Mouse (Mus musculus) intestine, embryonic 16.5 days (tissue): ENCODE measurements around the gene Arhgef38. TPM values are rescaled to one million over a fixed set of nuclear protein-coding genes. Genes with fewer than 3 reads are reported as not detected.
A peak's percentile ranks its signal among the peaks of the same experiment; 100 is the strongest.

Experiments used
- ATAC-seq: fragments of 200-750 bp; cut with Nextera tagmentation; 2 replicates; pipeline ENCODE4 v1.8.0; 2017; ENCODE audit warnings: moderate TSS enrichment, moderate library complexity
- H3K27ac ChIP-seq: fragments of 300-500 bp; sonication (generic); 2 replicates; pipeline ENCODE4 v1.5.1; 2014; ENCODE audit warnings: mild to moderate bottlenecking, low read length
- H3K27me3 ChIP-seq: fragments of 300-500 bp; sonication (generic); replicated peaks from 2 replicates; pipeline ENCODE4 v1.6.1; 2014; ENCODE audit warnings: low read length, control low read depth, mixed read lengths; ENCODE audit not compliant: control insufficient read depth, insufficient read depth
- H3K36me3 ChIP-seq: fragments of 300-500 bp; sonication (generic); 2 replicates; pipeline ENCODE4 v1.6.1; 2014; ENCODE audit warnings: low read length, control low read depth; ENCODE audit not compliant: control insufficient read depth, insufficient read depth
- H3K4me1 ChIP-seq: fragments of 300-500 bp; sonication (generic); 2 replicates; pipeline ENCODE4 v1.6.1; 2014; ENCODE audit warnings: low read length, control low read depth, mixed read lengths; ENCODE audit not compliant: control insufficient read depth, insufficient read depth
- H3K4me2 ChIP-seq: fragments of 300-500 bp; sonication (generic); 2 replicates; pipeline ENCODE4 v1.6.1; 2014; ENCODE audit warnings: low read depth, low read length, control low read depth
- H3K4me3 ChIP-seq: fragments of 300-500 bp; sonication (generic); 2 replicates; pipeline ENCODE4 v1.5.1; 2014; ENCODE audit warnings: mild to moderate bottlenecking, low read length
- H3K9ac ChIP-seq: fragments of 300-500 bp; sonication (generic); 2 replicates; pipeline ENCODE4 v1.6.1; 2014; ENCODE audit warnings: low read depth, low read length
- H3K9me3 ChIP-seq: fragments of 300-500 bp; sonication (generic); 2 replicates; pipeline ENCODE4 v1.6.1; 2016; ENCODE audit warnings: low read length, control low read depth; ENCODE audit not compliant: control insufficient read depth
- WGBS: fragments of 180-500 bp; shearing (Covaris S2); extraction: QIAGEN DNeasy Blood & Tissue Kit; methylation state at CpG from one replicate; pipeline ENCODE4 v1.1.7; 2014; 5-methylcytosine and 5-hydroxymethylcytosine counted together
- polyA plus RNA-seq: library from polyadenylated mRNA; unstranded; fragments of >200 nt; fragmentation: Nextera tagmentation; extraction: Ambion mirVana; gene quantifications from 2 replicates; pipeline ENCODE4 v1.2.1, GENCODE M21; 2015

Gene Arhgef38
- polyA plus RNA-seq, 1 experiment from 2014 or later: 3.2 TPM

DNA sequence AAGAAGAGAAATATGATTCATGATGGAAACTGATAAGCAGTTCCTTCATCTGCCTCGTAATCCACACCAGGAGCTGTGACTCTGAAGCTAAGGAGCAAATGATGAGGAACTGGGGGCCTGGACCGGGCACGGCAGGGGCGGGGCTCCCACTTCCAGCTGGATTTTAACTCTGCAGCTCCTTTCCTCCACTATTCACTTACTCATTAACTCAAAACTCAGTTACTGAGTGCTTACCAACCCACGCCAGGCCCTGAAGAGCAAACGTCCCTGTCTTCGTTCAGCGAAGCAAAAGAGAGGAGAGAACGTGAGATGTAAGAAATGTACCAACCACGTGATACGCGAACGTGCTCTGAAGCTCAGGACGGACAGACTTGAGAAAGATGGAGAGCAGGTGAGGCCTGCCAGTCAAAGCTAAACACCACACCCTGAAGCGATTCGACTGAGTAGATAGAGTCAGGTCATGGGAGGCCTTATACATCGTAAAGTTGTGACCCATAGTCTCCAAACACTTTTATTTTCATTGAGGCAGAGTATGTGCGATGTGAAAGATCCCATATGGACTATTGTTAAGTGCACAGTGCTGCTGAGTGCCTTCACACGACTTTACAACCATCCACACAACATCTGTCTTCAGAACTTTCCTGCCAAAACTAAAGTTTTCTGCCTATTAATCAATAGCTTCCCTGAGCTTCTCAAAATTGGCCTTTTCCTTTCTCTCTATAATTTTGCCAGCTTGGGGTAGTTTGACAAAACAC lies 7.3 kb downstream of the Arhgef38 start:
- 58% methylated on average over 19 of the region's 19 CpGs for WGBS
- no peaks in the 10 kb centered on the region for H3K36me3 ChIP-seq
- no peak overlapping the region for H3K27ac ChIP-seq
- peak; percentile 62 for ATAC-seq
- H3K9me3 ChIP-seq: no peaks in the 10 kb centered on the region
- peak overlapping the region; percentile 37 for H3K4me2 ChIP-seq
- no peaks in the 10 kb centered on the region for H3K27me3 ChIP-seq
- H3K9ac ChIP-seq: no peak overlapping the region
- no peak overlapping the region for H3K4me3 ChIP-seq
- 0 out of 2 replicates have a peak, but pooled peaks cover 3% of the 10 kb centered on the region for H3K4me1 ChIP-seq

DNA sequence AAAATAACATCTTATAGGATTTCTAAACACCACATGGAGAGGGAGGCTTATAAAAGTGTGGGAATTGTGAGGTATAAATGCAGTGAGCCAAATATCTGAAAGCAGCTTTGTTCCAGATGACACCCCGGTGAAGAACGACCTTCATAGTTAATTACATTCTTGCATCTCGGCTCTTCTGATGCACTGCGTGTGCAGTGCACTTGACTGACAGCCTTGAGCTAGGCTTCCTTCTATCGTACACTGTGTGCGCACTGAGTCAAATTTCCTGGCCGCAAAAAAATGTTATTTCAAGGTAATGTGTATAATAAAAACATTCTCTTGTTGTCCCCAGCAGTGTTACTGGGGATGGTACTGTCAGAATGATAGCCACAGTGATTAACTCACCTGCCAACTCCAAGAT lies 16.2 kb downstream of the Arhgef38 start:
- no peak overlapping the region for H3K9ac ChIP-seq
- H3K4me2 ChIP-seq: no peak overlapping the region
- no peak overlapping the region for H3K27ac ChIP-seq
- no peaks in the 10 kb centered on the region for H3K27me3 ChIP-seq
- H3K36me3 ChIP-seq: no peaks in the 10 kb centered on the region
- H3K9me3 ChIP-seq: no peaks in the 10 kb centered on the region
- H3K4me3 ChIP-seq: no peak overlapping the region
- 66% methylated on average over 7 of the region's 7 CpGs for WGBS
- no peak for ATAC-seq
- no peaks in the 10 kb centered on the region for H3K4me1 ChIP-seq

DNA sequence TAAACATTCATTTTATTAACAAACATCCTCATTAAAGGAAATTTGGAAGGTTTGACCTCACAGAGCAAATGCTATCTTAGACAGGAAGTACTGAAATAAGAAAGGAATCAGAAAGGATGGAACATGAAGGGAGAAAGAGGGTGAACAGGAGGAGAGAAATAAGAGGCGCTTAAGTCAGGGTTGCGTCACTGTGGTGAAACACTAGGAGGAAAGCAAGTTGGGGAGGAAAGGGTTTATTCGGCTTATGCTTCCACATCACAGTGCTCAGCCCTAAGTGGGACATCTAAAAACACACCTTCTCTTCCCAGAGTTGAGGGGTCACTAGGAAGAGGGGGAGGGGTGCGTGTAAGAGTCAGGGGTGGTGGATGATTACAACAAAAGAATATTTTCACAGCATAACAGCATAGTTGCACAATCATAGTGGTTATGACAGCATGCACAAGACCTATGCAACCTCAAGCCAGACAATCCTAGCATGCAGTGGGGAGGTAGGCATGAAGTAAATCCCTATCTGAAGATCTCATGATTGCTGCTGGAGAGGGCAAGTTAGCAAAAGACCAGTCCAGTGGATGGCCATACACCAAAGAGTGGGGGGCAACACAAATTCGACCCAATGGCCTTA lies 19.4 kb downstream of the Arhgef38 start:
- H3K4me1 ChIP-seq: 0 out of 2 replicates have a peak, but pooled peaks cover 3% of the 10 kb centered on the region
- WGBS: 89% methylated on average over 5 of the region's 5 CpGs
- H3K4me2 ChIP-seq: no peak overlapping the region
- H3K9ac ChIP-seq: no peak overlapping the region
- H3K9me3 ChIP-seq: no peaks in the 10 kb centered on the region
- ATAC-seq: no peak
- no peaks in the 10 kb centered on the region for H3K36me3 ChIP-seq
- no peak overlapping the region for H3K4me3 ChIP-seq
- no peak overlapping the region for H3K27ac ChIP-seq
- H3K27me3 ChIP-seq: no peaks in the 10 kb centered on the region

DNA sequence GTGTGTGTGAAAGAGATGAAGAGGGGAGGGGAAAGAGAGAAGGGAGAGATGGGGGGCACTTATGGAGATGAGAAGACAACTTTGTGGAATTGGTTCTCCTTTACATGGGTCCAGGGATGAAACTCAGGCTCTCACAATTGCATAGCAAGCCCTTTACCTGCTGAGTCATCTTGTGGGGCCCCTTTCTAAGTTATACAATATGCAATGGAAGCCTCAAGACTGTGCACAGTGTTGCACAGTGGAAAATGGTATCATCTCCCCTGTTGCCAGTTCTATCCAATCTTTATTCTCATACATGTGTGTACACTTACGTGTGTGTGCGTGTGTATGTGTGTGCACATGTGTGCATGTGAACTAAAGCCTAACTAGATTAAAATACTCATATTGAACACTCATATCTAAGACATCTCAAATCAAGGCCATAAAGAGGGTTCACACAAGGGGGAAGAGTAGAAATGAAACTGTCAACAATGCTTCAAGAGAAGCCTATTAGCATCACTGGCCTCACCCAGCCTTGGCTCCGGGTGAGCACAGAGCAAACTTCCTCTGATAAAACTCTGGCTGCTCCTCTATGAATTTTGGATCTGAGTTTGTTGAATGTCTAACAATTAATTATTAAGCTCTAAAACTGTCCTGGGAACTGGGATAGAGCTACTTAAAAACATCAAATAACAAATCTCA lies 21.2 kb downstream of the Arhgef38 start:
- Histone ChIP-seq H3K27me3 (no peaks in the 10 kb centered on the region), H3K4me3 (no peak overlapping the region), H3K4me1 (0 out of 2 replicates have a peak, but pooled peaks cover 3% of the 10 kb centered on the region), H3K36me3 (no peaks in the 10 kb centered on the region), H3K9ac (no peak overlapping the region), H3K9me3 (no peaks in the 10 kb centered on the region), H3K4me2 (no peak overlapping the region), H3K27ac (no peak overlapping the region)
- WGBS: 78% methylated on average over 3 of the region's 3 CpGs
- peak; percentile 69 for ATAC-seq

DNA sequence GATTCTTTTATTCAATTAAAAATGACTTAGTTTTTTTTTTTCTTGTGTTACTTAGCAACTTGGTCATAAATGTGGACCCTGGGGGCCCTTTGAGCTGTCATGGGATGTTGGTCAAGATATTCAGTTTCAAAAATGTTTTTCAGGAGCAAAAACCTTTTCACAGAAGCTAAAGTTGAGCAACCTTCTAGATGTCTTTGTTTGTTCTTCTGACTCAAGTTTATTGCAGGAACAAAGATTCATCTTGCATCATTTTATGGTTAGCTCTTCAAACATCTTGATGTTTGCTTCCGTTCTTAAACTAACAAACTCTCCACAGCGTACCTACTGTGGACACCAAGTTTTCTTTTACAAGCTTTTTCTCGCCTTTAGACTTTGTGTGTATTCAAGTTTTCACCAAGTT lies 23.4 kb downstream of the Arhgef38 start:
- peak overlapping the region; percentile 70 for H3K27ac ChIP-seq
- WGBS: 57% methylated on average over 3 of the region's 3 CpGs
- peak; percentile 89 for ATAC-seq

DNA sequence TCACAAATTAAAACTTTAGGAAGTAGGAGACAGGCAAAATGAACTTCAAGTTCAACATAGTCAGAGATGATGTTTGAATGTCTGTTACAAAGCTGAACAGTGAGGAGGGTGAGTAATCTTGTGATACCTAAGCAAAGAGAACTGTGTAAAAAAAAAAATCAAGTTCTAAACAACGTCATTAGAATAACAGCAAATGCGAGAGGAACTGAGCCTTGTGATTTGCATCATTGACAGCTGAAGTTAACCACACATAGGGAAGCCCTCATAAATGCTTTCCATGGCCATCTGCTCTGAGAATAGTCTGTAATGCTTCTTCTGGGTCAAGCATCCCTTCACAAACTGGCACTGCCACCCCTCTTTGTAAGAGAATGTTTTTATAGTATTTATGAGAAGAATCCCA lies 31.0 kb downstream of the Arhgef38 start:
- H3K4me1 ChIP-seq: no peaks in the 10 kb centered on the region
- H3K27ac ChIP-seq: no peak overlapping the region
- no peak overlapping the region for H3K4me3 ChIP-seq
- H3K9ac ChIP-seq: no peak overlapping the region
- ATAC-seq: no peak
- WGBS: 50% methylated on average over 2 of the region's 2 CpGs
- no peaks in the 10 kb centered on the region for H3K27me3 ChIP-seq
- H3K36me3 ChIP-seq: no peaks in the 10 kb centered on the region
- H3K9me3 ChIP-seq: no peaks in the 10 kb centered on the region
- no peak overlapping the region for H3K4me2 ChIP-seq

More for the DNA sequence above, 23.4 kb downstream of the Arhgef38 start:
- Histone ChIP-seq H3K9ac (no peak overlapping the region), H3K4me1 (0 out of 2 replicates have a peak, but pooled peaks cover 3% of the 10 kb centered on the region), H3K4me3 (no peak overlapping the region), H3K9me3 (no peaks in the 10 kb centered on the region), H3K27me3 (no peaks in the 10 kb centered on the region), H3K36me3 (no peaks in the 10 kb centered on the region), H3K4me2 (0 out of 2 replicates have a peak overlapping the region, but pooled peaks have one; percentile 22)

DNA sequence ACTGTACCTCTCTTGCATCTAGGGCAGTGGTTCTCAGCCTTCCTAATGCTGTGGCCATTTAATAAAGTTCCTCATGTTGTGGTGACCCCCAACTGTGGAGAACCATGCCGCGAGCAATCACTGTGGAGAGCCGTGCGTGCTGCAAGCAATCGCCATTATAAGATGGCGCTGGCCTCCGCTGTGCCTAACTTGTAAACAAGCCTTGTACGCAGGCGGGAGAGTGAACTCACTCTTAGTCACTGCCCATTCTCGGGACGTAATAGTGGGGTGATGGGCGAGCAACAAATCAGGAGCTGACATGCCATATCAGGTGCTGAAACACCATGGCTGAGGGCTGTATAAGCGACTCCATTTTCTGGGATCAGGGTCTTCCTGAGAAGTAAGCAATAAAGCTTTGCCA lies 32.6 kb downstream of the Arhgef38 start:
- Histone ChIP-seq H3K27me3 (no peaks in the 10 kb centered on the region), H3K9ac (no peak overlapping the region), H3K4me2 (no peak overlapping the region), H3K36me3 (no peaks in the 10 kb centered on the region), H3K9me3 (no peaks in the 10 kb centered on the region), H3K4me3 (no peak overlapping the region), H3K4me1 (no peaks in the 10 kb centered on the region), H3K27ac (no peak overlapping the region)
- ATAC-seq: no peak
- WGBS: 92% methylated on average over 13 of the region's 13 CpGs

DNA sequence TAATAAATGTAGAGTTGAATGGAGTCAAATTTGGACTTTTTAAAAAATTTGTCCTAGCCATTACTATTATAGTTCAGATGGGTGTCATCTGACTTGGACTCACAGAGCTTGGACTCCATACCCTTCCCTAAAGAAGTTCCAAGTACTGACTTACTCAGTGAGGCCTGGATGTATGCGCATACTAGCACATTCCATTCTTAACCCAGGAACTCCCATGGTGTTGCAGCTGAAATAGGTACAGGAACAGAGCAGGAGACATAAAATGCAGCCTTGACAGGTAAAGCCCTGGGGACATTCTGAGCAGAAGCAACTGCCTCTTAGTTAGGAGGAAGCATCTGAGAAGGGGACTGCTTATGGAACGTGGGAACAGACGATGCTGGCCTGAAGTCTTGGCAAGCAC lies 45.8 kb downstream of the Arhgef38 start:
- H3K9me3 ChIP-seq: no peaks in the 10 kb centered on the region
- no peak overlapping the region for H3K9ac ChIP-seq
- WGBS: 86% methylated on average over 3 of the region's 3 CpGs
- H3K36me3 ChIP-seq: no peaks in the 10 kb centered on the region
- H3K4me2 ChIP-seq: no peak overlapping the region
- H3K4me3 ChIP-seq: no peak overlapping the region
- no peaks in the 10 kb centered on the region for H3K4me1 ChIP-seq
- no peak overlapping the region for H3K27ac ChIP-seq
- H3K27me3 ChIP-seq: no peaks in the 10 kb centered on the region
- no peak for ATAC-seq

DNA sequence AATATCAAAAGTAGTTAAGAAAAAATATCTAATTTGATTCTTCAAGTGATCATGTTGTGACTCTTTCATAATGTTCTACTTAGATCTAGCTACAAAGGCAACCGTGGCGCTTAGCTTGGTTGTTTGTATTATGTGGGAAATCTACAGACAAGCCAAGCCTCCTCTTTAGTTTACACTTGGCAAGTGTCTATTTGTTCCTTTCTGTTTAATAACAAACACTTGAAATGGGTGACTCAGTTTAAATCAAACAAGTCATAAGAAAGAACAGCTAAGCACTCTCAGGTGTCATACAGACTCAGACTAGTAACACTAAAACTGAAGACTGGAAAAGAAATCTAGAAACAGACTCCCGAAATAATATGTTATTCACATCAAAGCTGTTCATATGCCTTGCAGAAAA lies 47.2 kb downstream of the Arhgef38 start:
- 73% methylated on average over 3 of the region's 3 CpGs for WGBS
- Histone ChIP-seq H3K9ac (no peak overlapping the region), H3K27ac (no peak overlapping the region), H3K9me3 (no peaks in the 10 kb centered on the region), H3K4me2 (no peak overlapping the region), H3K4me3 (no peak overlapping the region), H3K4me1 (no peaks in the 10 kb centered on the region), H3K36me3 (no peaks in the 10 kb centered on the region), H3K27me3 (no peaks in the 10 kb centered on the region)
- ATAC-seq: no peak
